Mouse (Mus musculus): Measurements from ENCODE around the gene Ces3a. TPM values are rescaled to one million over a fixed set of nuclear protein-coding genes. Genes with fewer than 3 reads are reported as not detected.

Gene Ces3a
- polyA plus RNA-seq, 2 experiments: not detected

GRCm38 (mm10) chr8:105014391-105014790 lies 34.0 kb upstream of the Ces3a start:
- H3K36me3 ChIP-seq (ENCODE audit: control insufficient read depth, insufficient read depth, low read length): no peaks in the 10 kb centered on the region
- no peak overlapping the region for H3K4me2 ChIP-seq (replicated peaks; ENCODE audit: low read depth, low read length, severe bottlenecking)
- no peaks in the 10 kb centered on the region for H3K27me3 ChIP-seq (ENCODE audit: control insufficient read depth, insufficient read depth, low read length)
- H3K4me1 ChIP-seq (ENCODE audit: control insufficient read depth, insufficient read depth, low read length): no peaks in the 10 kb centered on the region
- no peak for ATAC-seq (ENCODE audit: low FRiP score, low read depth)
- no peaks in the 10 kb centered on the region for H3K9me3 ChIP-seq (ENCODE audit: control insufficient read depth, low read length)
- no peak overlapping the region for H3K4me3 ChIP-seq (replicated peaks; ENCODE audit: low read length)
- no peak for TF ChIP-seq POLR2A (IDR thresholded peaks at IDR 0.05; ENCODE audit: borderline replicate concordance, extremely low read depth, insufficient read depth, insufficient read length)
- no peak overlapping the region for H3K9ac ChIP-seq (ENCODE audit: low read depth, low read length, severe bottlenecking)
- no peak overlapping the region for H3K27ac ChIP-seq (replicated peaks; ENCODE audit: low read depth, low read length)
- no peak for DNase-seq (ENCODE audit: low spot score)
- 86% methylated on average over 5 of the region's 5 CpGs for WGBS

DNA sequence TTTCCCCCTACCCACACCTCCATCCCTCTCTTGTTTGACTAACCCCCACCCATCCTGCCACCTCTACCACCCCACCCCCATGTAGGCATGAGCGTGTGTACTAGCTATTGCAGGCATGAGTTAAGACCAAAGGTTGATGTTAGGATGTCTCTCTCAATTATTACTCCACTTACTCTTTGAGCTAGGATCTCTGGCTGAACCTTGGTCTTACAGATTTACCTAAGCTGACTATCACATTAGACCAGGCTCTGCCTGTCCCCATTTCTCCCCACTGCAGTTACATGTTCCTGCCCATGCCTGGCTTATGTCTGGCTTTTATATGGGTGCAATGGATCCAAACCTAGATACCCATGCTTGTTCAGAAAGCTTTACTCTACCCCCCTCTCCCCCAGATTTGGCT lies 26.4 kb upstream of the Ces3a start:
- H3K27ac ChIP-seq (replicated peaks; ENCODE audit: low read depth, low read length): no peak overlapping the region
- ATAC-seq (ENCODE audit: low FRiP score, low read depth): no peak
- H3K9me3 ChIP-seq (ENCODE audit: control insufficient read depth, low read length): no peaks in the 10 kb centered on the region
- no peak overlapping the region for H3K9ac ChIP-seq (ENCODE audit: low read depth, low read length, severe bottlenecking)
- no peak overlapping the region for H3K4me2 ChIP-seq (replicated peaks; ENCODE audit: low read depth, low read length, severe bottlenecking)
- DNase-seq (ENCODE audit: low spot score): no peak
- no peak for TF ChIP-seq POLR2A (IDR thresholded peaks at IDR 0.05; ENCODE audit: borderline replicate concordance, extremely low read depth, insufficient read depth, insufficient read length)
- WGBS: 88% methylated on average over 1 of the region's 1 CpGs
- H3K4me3 ChIP-seq (replicated peaks; ENCODE audit: low read length): no peak overlapping the region
- no peaks in the 10 kb centered on the region for H3K4me1 ChIP-seq (ENCODE audit: control insufficient read depth, insufficient read depth, low read length)
- no peaks in the 10 kb centered on the region for H3K36me3 ChIP-seq (ENCODE audit: control insufficient read depth, insufficient read depth, low read length)
- no peaks in the 10 kb centered on the region for H3K27me3 ChIP-seq (ENCODE audit: control insufficient read depth, insufficient read depth, low read length)

DNA sequence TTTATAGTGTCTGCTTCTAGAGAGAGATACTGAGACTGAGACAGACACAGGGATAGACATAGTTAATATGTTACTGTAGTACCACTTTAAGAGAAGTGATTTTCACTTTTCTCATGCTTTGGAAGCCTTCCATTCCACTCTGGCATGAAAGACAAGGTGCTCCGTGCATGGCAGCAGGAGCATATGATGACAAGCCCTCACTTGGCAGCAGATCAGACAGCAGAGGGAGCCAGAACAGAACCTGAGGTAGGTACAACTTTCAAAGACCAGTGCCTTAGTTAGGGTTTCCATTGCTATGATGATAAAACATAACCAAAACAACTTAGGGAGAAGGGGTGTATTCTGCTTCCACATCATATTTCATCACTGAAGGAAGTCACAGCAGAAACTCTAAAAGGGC lies 25.3 kb upstream of the Ces3a start:
- ATAC-seq (ENCODE audit: low FRiP score, low read depth): no peak
- WGBS: 35% methylated on average over 1 of the region's 1 CpGs
- Histone ChIP-seq H3K4me1 (ENCODE audit: control insufficient read depth, insufficient read depth, low read length) (no peaks in the 10 kb centered on the region), H3K27me3 (ENCODE audit: control insufficient read depth, insufficient read depth, low read length) (no peaks in the 10 kb centered on the region), H3K36me3 (ENCODE audit: control insufficient read depth, insufficient read depth, low read length) (no peaks in the 10 kb centered on the region), H3K9ac (ENCODE audit: low read depth, low read length, severe bottlenecking) (no peak overlapping the region), H3K4me3 (replicated peaks; ENCODE audit: low read length) (no peak overlapping the region), H3K4me2 (replicated peaks; ENCODE audit: low read depth, low read length, severe bottlenecking) (no peak overlapping the region), H3K9me3 (ENCODE audit: control insufficient read depth, low read length) (no peaks in the 10 kb centered on the region), H3K27ac (replicated peaks; ENCODE audit: low read depth, low read length) (no peak overlapping the region)
- TF ChIP-seq POLR2A (IDR thresholded peaks at IDR 0.05; ENCODE audit: borderline replicate concordance, extremely low read depth, insufficient read depth, insufficient read length): no peak
- DNase-seq (ENCODE audit: low spot score): no peak

DNA sequence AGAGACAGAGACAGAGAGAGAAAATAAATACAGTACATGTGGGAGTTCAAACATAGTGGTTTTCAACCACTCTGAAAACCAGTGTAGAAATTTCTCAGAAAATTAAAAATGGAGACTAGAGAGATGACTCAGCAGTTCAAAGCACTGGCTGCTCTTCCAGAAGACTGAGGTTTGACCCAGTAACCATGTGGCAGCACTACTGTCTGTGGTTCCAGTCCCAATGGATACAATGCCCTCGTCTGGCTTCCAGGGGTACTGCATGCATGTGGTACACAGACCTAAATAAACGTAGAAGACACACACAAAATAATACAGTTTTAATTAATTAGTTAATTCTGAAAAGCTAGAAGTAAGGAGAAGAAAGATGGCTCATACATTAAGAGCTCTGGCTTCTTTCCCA lies 23.4 kb upstream of the Ces3a start:
- no peaks in the 10 kb centered on the region for H3K36me3 ChIP-seq (ENCODE audit: control insufficient read depth, insufficient read depth, low read length)
- no peak overlapping the region for H3K4me3 ChIP-seq (replicated peaks; ENCODE audit: low read length)
- DNase-seq (ENCODE audit: low spot score) (no peak), ATAC-seq (ENCODE audit: low FRiP score, low read depth) (no peak)
- H3K27ac ChIP-seq (replicated peaks; ENCODE audit: low read depth, low read length): no peak overlapping the region
- WGBS: 62% methylated on average over 2 of the region's 2 CpGs
- no peaks in the 10 kb centered on the region for H3K9me3 ChIP-seq (ENCODE audit: control insufficient read depth, low read length)
- H3K4me1 ChIP-seq (ENCODE audit: control insufficient read depth, insufficient read depth, low read length): no peaks in the 10 kb centered on the region
- TF ChIP-seq POLR2A (IDR thresholded peaks at IDR 0.05; ENCODE audit: borderline replicate concordance, extremely low read depth, insufficient read depth, insufficient read length): no peak
- no peaks in the 10 kb centered on the region for H3K27me3 ChIP-seq (ENCODE audit: control insufficient read depth, insufficient read depth, low read length)
- no peak overlapping the region for H3K9ac ChIP-seq (ENCODE audit: low read depth, low read length, severe bottlenecking)
- H3K4me2 ChIP-seq (replicated peaks; ENCODE audit: low read depth, low read length, severe bottlenecking): no peak overlapping the region

- H3K4me2 ChIP-seq (replicated peaks; ENCODE audit: low read depth, low read length, severe bottlenecking): no peak overlapping the region
- WGBS: 50% methylated on average over 1 of the region's 1 CpGs
- no peak overlapping the region for H3K9ac ChIP-seq (ENCODE audit: low read depth, low read length, severe bottlenecking)
- H3K4me1 ChIP-seq (ENCODE audit: control insufficient read depth, insufficient read depth, low read length): no peaks in the 10 kb centered on the region
- no peak overlapping the region for H3K4me3 ChIP-seq (replicated peaks; ENCODE audit: low read length)
- DNase-seq (ENCODE audit: low spot score) (no peak), ATAC-seq (ENCODE audit: low FRiP score, low read depth) (no peak)
- H3K27me3 ChIP-seq (ENCODE audit: control insufficient read depth, insufficient read depth, low read length): no peaks in the 10 kb centered on the region
- H3K9me3 ChIP-seq (ENCODE audit: control insufficient read depth, low read length): no peaks in the 10 kb centered on the region
- H3K36me3 ChIP-seq (ENCODE audit: control insufficient read depth, insufficient read depth, low read length): no peaks in the 10 kb centered on the region
- no peak for TF ChIP-seq POLR2A (IDR thresholded peaks at IDR 0.05; ENCODE audit: borderline replicate concordance, extremely low read depth, insufficient read depth, insufficient read length)
- H3K27ac ChIP-seq (replicated peaks; ENCODE audit: low read depth, low read length): no peak overlapping the region
These were observed 4.9 kb upstream of the Ces3a start for GRCm38 (mm10) chr8:105043510-105043909.

- TF ChIP-seq POLR2A (IDR thresholded peaks at IDR 0.05; ENCODE audit: borderline replicate concordance, extremely low read depth, insufficient read depth, insufficient read length): no peak
- no peak for DNase-seq (ENCODE audit: low spot score)
- WGBS: 88% methylated on average over 3 of the region's 3 CpGs
- Histone ChIP-seq H3K9ac (ENCODE audit: low read depth, low read length, severe bottlenecking) (no peak overlapping the region), H3K27me3 (ENCODE audit: control insufficient read depth, insufficient read depth, low read length) (no peaks in the 10 kb centered on the region), H3K4me3 (replicated peaks; ENCODE audit: low read length) (no peak overlapping the region), H3K4me2 (replicated peaks; ENCODE audit: low read depth, low read length, severe bottlenecking) (no peak overlapping the region), H3K36me3 (ENCODE audit: control insufficient read depth, insufficient read depth, low read length) (no peaks in the 10 kb centered on the region), H3K9me3 (ENCODE audit: control insufficient read depth, low read length) (no peaks in the 10 kb centered on the region), H3K27ac (replicated peaks; ENCODE audit: low read depth, low read length) (no peak overlapping the region), H3K4me1 (ENCODE audit: control insufficient read depth, insufficient read depth, low read length) (no peaks in the 10 kb centered on the region)
- no peak for ATAC-seq (ENCODE audit: low FRiP score, low read depth)
These were observed 2.5 kb upstream of the Ces3a start for GRCm38 (mm10) chr8:105045824-105046401.
